Mouse (Mus musculus): ENCODE measurements at regions not wholly inside any gene's neighbourhood (a gene's known extent, or its start where the extent isn't known, plus 50 kb on each side); places are given as distances from the start of the nearest gene placed in this dataset.
A peak's percentile ranks its signal among the peaks of the same experiment; 100 is the strongest.

GRCm38 (mm10) chrX:12373670-12374069 lies 213.5 kb upstream of the Bcor start:
- no peak for DNase-seq (ENCODE audit: low spot score in 2 of 2)

- DNase-seq (ENCODE audit: low spot score in 2 of 2), result no peak
These were observed 211.8 kb upstream of the Atp6ap2 start for GRCm38 (mm10) chrX:12375796-12376195.

- DNase-seq (ENCODE audit: low spot score in 2 of 2), result no peak
These were observed 211.2 kb upstream of the Atp6ap2 start for GRCm38 (mm10) chrX:12376238-12376980.

GRCm38 (mm10) chrX:12377441-12377840 lies 210.2 kb upstream of the Atp6ap2 start:
- DNase-seq (ENCODE audit: low spot score in 2 of 2), result peak in 1 of 2 experiments; percentile 10

GRCm38 (mm10) chrX:12392145-12392825 lies 195.3 kb upstream of the Atp6ap2 start:
- no peak for DNase-seq (ENCODE audit: low spot score in 2 of 2)

GRCm38 (mm10) chrX:12409319-12409718 lies 178.3 kb upstream of the Atp6ap2 start:
- no peak for DNase-seq (ENCODE audit: low spot score in 2 of 2)

- no peak for DNase-seq (ENCODE audit: low spot score in 2 of 2)
These were observed 162.0 kb upstream of the Atp6ap2 start for GRCm38 (mm10) chrX:12425566-12425965.

- DNase-seq (ENCODE audit: low spot score in 2 of 2), result no peak
These were observed 160.9 kb upstream of the Atp6ap2 start for GRCm38 (mm10) chrX:12426664-12427063.

- no peak for DNase-seq (ENCODE audit: low spot score in 2 of 2)
These were observed 155.3 kb upstream of the Atp6ap2 start for GRCm38 (mm10) chrX:12432289-12432688.

- DNase-seq (ENCODE audit: low spot score in 2 of 2), result no peak
These were observed 151.9 kb upstream of the Atp6ap2 start for GRCm38 (mm10) chrX:12435656-12436055.

GRCm38 (mm10) chrX:12436106-12436505 lies 151.5 kb upstream of the Atp6ap2 start:
- DNase-seq (ENCODE audit: low spot score in 2 of 2), result no peak

- no peak for DNase-seq (ENCODE audit: low spot score in 2 of 2)
These were observed 148.2 kb upstream of the Atp6ap2 start for GRCm38 (mm10) chrX:12439447-12439846.

- no peak for DNase-seq (ENCODE audit: low spot score in 2 of 2)
These were observed 143.8 kb upstream of the Atp6ap2 start for GRCm38 (mm10) chrX:12443794-12444193.

- DNase-seq (ENCODE audit: low spot score in 2 of 2), result no peak
These were observed 142.5 kb upstream of the Atp6ap2 start for GRCm38 (mm10) chrX:12445093-12445492.

- no peak for DNase-seq (ENCODE audit: low spot score in 2 of 2)
These were observed 139.6 kb upstream of the Atp6ap2 start for GRCm38 (mm10) chrX:12447962-12448361.

- DNase-seq (ENCODE audit: low spot score in 2 of 2), result no peak
These were observed 137.9 kb upstream of the Atp6ap2 start for GRCm38 (mm10) chrX:12449688-12450087.

GRCm38 (mm10) chrX:12452979-12453769 lies 134.4 kb upstream of the Atp6ap2 start:
- no peak for DNase-seq (ENCODE audit: low spot score in 2 of 2)

GRCm38 (mm10) chrX:12461657-12462056 lies 125.9 kb upstream of the Atp6ap2 start:
- DNase-seq (ENCODE audit: low spot score in 2 of 2), result no peak

GRCm38 (mm10) chrX:12462936-12463647 lies 124.5 kb upstream of the Atp6ap2 start:
- no peak for DNase-seq (ENCODE audit: low spot score in 2 of 2)

GRCm38 (mm10) chrX:12466312-12466711 lies 121.3 kb upstream of the Atp6ap2 start:
- DNase-seq (ENCODE audit: low spot score in 2 of 2), result no peak

- no peak for DNase-seq (ENCODE audit: low spot score in 2 of 2)
These were observed 120.7 kb upstream of the Atp6ap2 start for GRCm38 (mm10) chrX:12466897-12467296.
